Mouse (Mus musculus) heart, postnatal 0 days (tissue): ENCODE results near the gene Myo1d.

ENCODE experiments used
- CTCF ChIP-seq: IDR thresholded peaks from 2 replicates; pipeline ENCODE4 v1.5.1; 2016; ENCODE audit warnings: antibody characterized with exemption, control low read depth, low read depth
- EP300 ChIP-seq: IDR thresholded peaks from 2 replicates; pipeline ENCODE4 v1.6.1; 2016; ENCODE audit warnings: antibody characterized with exemption, low read depth

- no peak for TF ChIP-seq CTCF
- TF ChIP-seq EP300: no peak
These were observed 95.2 kb downstream of the Myo1d start for GRCm38 (mm10) chr11:80684603-80685002.
